Mouse (Mus musculus) olfactory bulb, adult 2 months (tissue): ENCODE data around the gene Fth1.

Experiments
- CTCF ChIP-seq: fragments of 200-500 bp; IDR thresholded peaks from 2 replicates; pipeline ENCODE4 v1.5.1; 2012; ENCODE audit warnings: low read depth, mild to moderate bottlenecking, low read length, moderate library complexity; ENCODE audit not compliant: insufficient read depth
- POLR2A ChIP-seq: fragments of 200-500 bp; IDR thresholded peaks from 2 replicates; pipeline ENCODE4 v1.6.1; 2012; ENCODE audit warnings: mild to moderate bottlenecking, low read depth, low read length, moderate library complexity; ENCODE audit not compliant: insufficient read depth

GRCm38 (mm10) chr19:9938156-9938823 lies 42.1 kb upstream of the Fth1 start:
- TF ChIP-seq POLR2A (no peak), CTCF (no peak)
